Comparison of ENCODE assay signal across 13 mouse cellular contexts in the genomic region with DNA sequence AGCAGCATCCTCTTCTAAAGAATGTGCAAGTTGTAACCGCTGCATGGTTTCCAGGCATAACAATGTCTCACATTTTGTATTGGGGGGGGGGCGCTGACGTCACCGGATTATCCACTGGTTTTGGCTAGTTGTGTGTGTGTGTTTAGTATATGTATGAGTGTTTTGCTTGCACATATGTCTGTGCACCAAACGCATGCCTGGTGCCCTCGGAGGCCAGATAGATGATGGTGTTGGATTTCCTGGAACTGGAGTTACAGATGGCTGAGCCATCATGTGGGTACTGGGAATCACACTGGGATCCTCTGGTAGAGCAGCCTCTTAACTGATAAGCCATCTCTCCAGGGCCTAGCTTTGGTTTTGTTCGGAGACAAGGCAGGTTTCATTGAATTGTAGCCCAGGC. TPM values are rescaled to one million over a fixed set of nuclear protein-coding genes. Genes with fewer than 3 reads are reported as not detected.
A peak's percentile ranks its signal among the peaks of the same experiment; 100 is the strongest.
DNase-seq lines count a peak whose midpoint lies in the region; ATAC-seq and TF ChIP-seq lines count a peak whose summit lies in the region.
"Had no signal": no experiment of that assay in that cellular context is flagged by ENCODE, and none has a peak within 500 bp of the region (broad histone marks: within the 10 kb centered on the region; RNA-seq: fewer than 3 reads in every experiment).

No protein-coding gene starts in this region.

- 85% methylated on average over 7 of the region's 7 CpGs for WGBS in limb, embryonic 12.5 days
- 91% methylated on average over 7 of the region's 7 CpGs for WGBS in limb, embryonic 10.5 days
- 89% methylated on average over 7 of the region's 7 CpGs for WGBS in limb, embryonic 14.5 days
- 83% methylated on average over 7 of the region's 7 CpGs for WGBS in neural tube, embryonic 11.5 days

- H3K27me3 ChIP-seq in limb, embryonic 12.5 days, result no peaks in the 10 kb centered on the region
- H3K27me3 ChIP-seq in limb, embryonic 10.5 days (ENCODE audit: low read depth, poor library complexity, severe bottlenecking), result no peaks in the 10 kb centered on the region
- no peaks in the 10 kb centered on the region for H3K27me3 ChIP-seq in limb, embryonic 14.5 days (ENCODE audit: control insufficient read depth, insufficient read depth, low read length)
- no peaks in the 10 kb centered on the region for H3K27me3 ChIP-seq in neural tube, embryonic 11.5 days (ENCODE audit: control insufficient read depth, insufficient read depth, low read length)
- H3K27me3 ChIP-seq: Patski had no signal

- no peak for DNase-seq in limb, embryonic 10.5 days (ENCODE audit: low spot score)
- DNase-seq in limb, embryonic 14.5 days (ENCODE audit: low spot score), result no peak
- DNase-seq in neural tube, embryonic 11.5 days (ENCODE audit: low spot score), result no peak
- DNase-seq in spleen, postnatal 36 days (ENCODE audit: low spot score in 2 of 2), result no peak
- no peak for DNase-seq in urinary bladder, postnatal 14 days (ENCODE audit: low spot score)
- no peak for DNase-seq in kidney, adult 9 months
- DNase-seq: cerebellum, postnatal 10 days; gastrocnemius, postnatal 25 days; kidney, adult 18-20 months; liver had no signal

- H3K4me3 ChIP-seq in limb, embryonic 12.5 days (replicated peaks), result no peak overlapping the region
- H3K4me3 ChIP-seq in limb, embryonic 10.5 days, result no peak overlapping the region
- H3K4me3 ChIP-seq in limb, embryonic 14.5 days (replicated peaks; ENCODE audit: low read length), result no peak overlapping the region
- H3K4me3 ChIP-seq in neural tube, embryonic 11.5 days (ENCODE audit: low read depth, low read length), result 0 out of 2 replicates have a peak overlapping the region, but pooled peaks have one; percentile 1

- H3K27ac ChIP-seq in limb, embryonic 12.5 days, result no peak overlapping the region
- H3K27ac ChIP-seq in limb, embryonic 10.5 days, result no peak overlapping the region
- no peak overlapping the region for H3K27ac ChIP-seq in limb, embryonic 14.5 days (replicated peaks; ENCODE audit: low read depth, low read length)
- no peak overlapping the region for H3K27ac ChIP-seq in neural tube, embryonic 11.5 days (ENCODE audit: low read depth, low read length)

- H3K4me2 ChIP-seq in limb, embryonic 12.5 days, result peak overlapping the region; percentile 81; the same call in 1 of the 2 replicates
- H3K4me2 ChIP-seq in limb, embryonic 14.5 days (replicated peaks; ENCODE audit: low read depth, low read length, severe bottlenecking), result peak overlapping the region; percentile 2; the same call in 1 of the 2 replicates
- peak overlapping the region; percentile 63 for H3K4me2 ChIP-seq in neural tube, embryonic 11.5 days (ENCODE audit: low read depth)

- H3K36me3 ChIP-seq in limb, embryonic 12.5 days, result peaks cover 22% of the 10 kb centered on the region
- peaks cover 31% of the 10 kb centered on the region for H3K36me3 ChIP-seq in limb, embryonic 10.5 days
- H3K36me3 ChIP-seq in limb, embryonic 14.5 days (ENCODE audit: control insufficient read depth, insufficient read depth, low read length), result peaks cover 13% of the 10 kb centered on the region
- no peaks in the 10 kb centered on the region for H3K36me3 ChIP-seq in neural tube, embryonic 11.5 days (ENCODE audit: control insufficient read depth, insufficient read depth, low read length)

- no peak overlapping the region for H3K9ac ChIP-seq in limb, embryonic 12.5 days (replicated peaks)
- no peak overlapping the region for H3K9ac ChIP-seq in limb, embryonic 14.5 days (ENCODE audit: low read depth, low read length, severe bottlenecking)
- H3K9ac ChIP-seq in neural tube, embryonic 11.5 days (ENCODE audit: low read length), result no peak overlapping the region

- TF ChIP-seq POLR2A in limb, embryonic 14.5 days (IDR thresholded peaks at IDR 0.05; ENCODE audit: borderline replicate concordance, extremely low read depth, insufficient read depth, insufficient read length), result no peak

- H3K4me1 ChIP-seq in limb, embryonic 12.5 days (replicated peaks), result peaks cover 57% of the 10 kb centered on the region
- H3K4me1 ChIP-seq in limb, embryonic 10.5 days, result peaks cover 53% of the 10 kb centered on the region
- peaks cover 40% of the 10 kb centered on the region for H3K4me1 ChIP-seq in limb, embryonic 14.5 days (ENCODE audit: control insufficient read depth, insufficient read depth, low read length)
- peaks cover 8% of the 10 kb centered on the region for H3K4me1 ChIP-seq in neural tube, embryonic 11.5 days (ENCODE audit: control insufficient read depth, insufficient read depth, low read length)

- ATAC-seq in limb, embryonic 12.5 days (ENCODE audit: insufficient number of reproducible peaks, insufficient read depth, low FRiP score, low TSS enrichment, low read depth), result no peak
- no peak for ATAC-seq in limb, embryonic 14.5 days (ENCODE audit: low FRiP score, low read depth)
- ATAC-seq in neural tube, embryonic 11.5 days (ENCODE audit: insufficient read depth, low FRiP score, low TSS enrichment), result no peak
- ATAC-seq: forebrain, embryonic 16.5 days; Patski had no signal

- H3K9me3 ChIP-seq in limb, embryonic 12.5 days, result no peaks in the 10 kb centered on the region
- no peaks in the 10 kb centered on the region for H3K9me3 ChIP-seq in limb, embryonic 10.5 days (replicated peaks)
- H3K9me3 ChIP-seq in limb, embryonic 14.5 days (ENCODE audit: control insufficient read depth, low read length), result no peaks in the 10 kb centered on the region
- no peaks in the 10 kb centered on the region for H3K9me3 ChIP-seq in neural tube, embryonic 11.5 days (ENCODE audit: control insufficient read depth, low read length)

RNA-seq across cellular contexts. Expression of a gene that starts 8.5 kb away (rescaled TPM):
- 19.0 and 26.5 TPM in 2 replicates for polyA plus RNA-seq in limb, embryonic 12.5 days (2016; fragmentation: Nextera tagmentation; extraction: Ambion mirVana)
- 9.0 and 14.2 TPM in 2 replicates for polyA plus RNA-seq in limb, embryonic 10.5 days (2016; fragmentation: Nextera tagmentation; extraction: Ambion mirVana)
- polyA plus RNA-seq in limb, embryonic 14.5 days (2012; rRNA removed), result 52.0 and 71.0 TPM in 2 replicates
- 35.3 and 37.7 TPM in 2 replicates for polyA plus RNA-seq in limb, embryonic 14.5 days (2014; fragmentation: Nextera tagmentation; extraction: Ambion mirVana)
- polyA plus RNA-seq in neural tube, embryonic 11.5 days (2014; fragmentation: Nextera tagmentation; extraction: Ambion mirVana), result 109 and 110 TPM in 2 replicates

Comparison
In these comparisons a context has a peak if more than half of its experiments do, and no peak if none do; other contexts are left out.
1. H3K4me2 ChIP-seq: peak in every context shown above with its lines; median percentile 81 in limb, embryonic 12.5 days; 63 in neural tube, embryonic 11.5 days; 2 in limb, embryonic 14.5 days.